Mouse (Mus musculus) small intestine, adult 2 months (tissue): ENCODE measurements around the gene Svop.

Experiments
- CTCF ChIP-seq: fragments of 200-500 bp; IDR thresholded peaks from 2 replicates; pipeline ENCODE4 v1.5.1; 2012; ENCODE audit warnings: low read depth, mild to moderate bottlenecking, control low read depth, inconsistent platforms, low read length, moderate library complexity, mixed read lengths; ENCODE audit not compliant: insufficient replicate concordance, insufficient read length; ENCODE audit errors: extremely low read depth
- POLR2A ChIP-seq: fragments of 200-500 bp; IDR thresholded peaks from 2 replicates; pipeline ENCODE4 v1.6.1; 2012; ENCODE audit warnings: low read depth, mild to moderate bottlenecking, control low read depth, inconsistent platforms, low read length, moderate library complexity

DNA sequence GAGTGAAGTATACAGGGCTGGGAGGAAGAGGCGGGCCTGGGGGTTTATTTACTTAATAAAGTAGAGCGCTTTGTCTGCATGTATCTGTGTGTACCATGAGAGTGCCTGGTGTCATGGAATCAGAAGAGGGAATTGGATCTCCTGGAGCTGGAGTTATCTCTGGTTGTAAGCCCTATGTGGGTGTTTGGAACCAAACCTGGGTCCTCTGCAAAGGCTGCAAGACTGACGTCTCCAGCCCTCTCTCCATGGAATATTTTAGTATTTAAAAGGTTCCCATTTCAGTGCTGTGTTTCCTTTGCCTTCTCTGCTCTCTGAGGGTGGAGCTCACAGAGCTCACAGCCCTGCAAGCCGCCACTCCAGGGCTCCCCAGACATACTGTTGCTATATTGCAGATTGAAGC, 28.4 kb upstream of the Svop start:
- TF ChIP-seq POLR2A (no peak), CTCF (no peak)
